Mouse (Mus musculus): ENCODE data around the gene Snx20.
A peak's percentile ranks its signal among the peaks of the same experiment; 100 is the strongest.

Snx20 gene

GRCm38 (mm10) chr8:88635474-88636397, at the start of gene Snx20:
TSS of gene Snx20 (minus strand) at chr8:88636128.
- peak; percentile 97 for DNase-seq

GRCm38 (mm10) chr8:88683656-88684289, 47.8 kb upstream of the Snx20 start:
- DNase-seq: peak; percentile 87

GRCm38 (mm10) chr8:88681046-88681445, 45.1 kb upstream of the Snx20 start:
- peak; percentile 73 for DNase-seq

GRCm38 (mm10) chr8:88680566-88680965, 44.6 kb upstream of the Snx20 start:
- DNase-seq: peak; percentile 23

GRCm38 (mm10) chr8:88677071-88677470, 41.1 kb upstream of the Snx20 start:
- peak; percentile 86 for DNase-seq

GRCm38 (mm10) chr8:88675372-88676165, 39.6 kb upstream of the Snx20 start:
- DNase-seq: no peak

- no peak for DNase-seq
Observed at GRCm38 (mm10) chr8:88673859-88674258, 37.9 kb upstream of the Snx20 start.

- DNase-seq: no peak
Observed at GRCm38 (mm10) chr8:88671575-88671974, 35.6 kb upstream of the Snx20 start.

- DNase-seq: no peak
Observed at GRCm38 (mm10) chr8:88670782-88671181, 34.9 kb upstream of the Snx20 start.

- peak; percentile 97 for DNase-seq
Observed at GRCm38 (mm10) chr8:88668400-88669086, 32.6 kb upstream of the Snx20 start.

GRCm38 (mm10) chr8:88666435-88666834, 30.5 kb upstream of the Snx20 start:
- peak; percentile 96 for DNase-seq

- DNase-seq: no peak
Observed at GRCm38 (mm10) chr8:88664947-88665346, 29.0 kb upstream of the Snx20 start.

- no peak for DNase-seq
Observed at GRCm38 (mm10) chr8:88664121-88664520, 28.2 kb upstream of the Snx20 start.

- DNase-seq: peak; percentile 97
Observed at GRCm38 (mm10) chr8:88662401-88662821, 26.5 kb upstream of the Snx20 start.

GRCm38 (mm10) chr8:88659873-88660272, 23.9 kb upstream of the Snx20 start:
- no peak for DNase-seq

GRCm38 (mm10) chr8:88655334-88655733, 19.4 kb upstream of the Snx20 start:
- no peak for DNase-seq

GRCm38 (mm10) chr8:88651122-88651521, 15.2 kb upstream of the Snx20 start:
- peak; percentile 96 for DNase-seq

- peak; percentile 91 for DNase-seq
Observed at GRCm38 (mm10) chr8:88650016-88650708, 14.2 kb upstream of the Snx20 start.

GRCm38 (mm10) chr8:88648322-88648721, 12.4 kb upstream of the Snx20 start:
- no peak for DNase-seq

- DNase-seq: peak; percentile 99
Observed at GRCm38 (mm10) chr8:88646837-88647778, 11.2 kb upstream of the Snx20 start, which contains the start of gene Nod2. TSS of gene Nod2 (plus strand) at chr8:88647315.
